Mouse (Mus musculus) right cerebral cortex, postnatal 25 days (tissue): ENCODE measurements around the gene Zfp622.

Source experiments
- DNase-seq: peaks from one replicate; pipeline ENCODE4 v3.0.0; 2022

Gene Zfp622

GRCm38 (mm10) chr15:25984067-25984733, at the start of gene Zfp622:
TSS of gene Zfp622 (plus strand) at chr15:25984366.
- peak; percentile 95 for DNase-seq

DNA sequence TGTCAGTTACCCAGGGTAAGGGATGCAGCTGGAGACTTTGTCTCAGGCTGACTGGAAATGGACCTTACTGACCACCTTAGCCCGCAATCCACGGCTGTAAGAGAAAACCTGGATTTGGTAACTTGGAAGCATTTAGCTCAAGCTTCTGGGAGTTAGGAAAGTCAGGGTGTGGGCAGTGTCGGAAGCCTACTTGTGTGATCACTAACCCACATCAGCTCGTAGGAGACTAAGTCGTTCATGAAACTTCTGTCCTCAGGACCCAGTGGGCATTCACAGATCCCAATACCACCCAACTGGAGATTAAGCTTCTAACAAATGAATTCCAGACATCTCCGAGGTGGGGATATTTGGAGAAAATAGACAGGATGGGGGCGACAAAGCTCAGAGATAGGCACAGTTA, 49.8 kb upstream of the Zfp622 start:
- no peak for DNase-seq

DNA sequence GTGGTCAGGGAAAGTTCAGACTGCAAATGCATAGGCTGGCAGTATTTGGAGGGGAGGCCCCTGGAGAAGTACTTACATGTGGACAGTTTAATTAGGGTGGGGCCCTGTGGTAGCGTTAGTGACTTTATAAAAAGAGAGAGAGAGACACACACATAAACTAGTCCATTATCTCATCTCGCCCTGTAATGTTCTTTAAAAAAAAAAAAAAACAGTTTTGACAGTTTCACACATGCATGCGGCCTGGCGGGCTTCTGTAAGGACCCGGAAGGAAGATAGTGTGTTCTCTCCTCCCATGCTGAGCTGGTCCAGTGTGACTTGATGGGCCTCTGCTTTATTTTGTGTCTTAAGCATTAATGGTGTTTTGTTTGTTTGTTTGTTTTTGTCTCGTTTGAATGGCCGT, 45.7 kb upstream of the Zfp622 start:
- DNase-seq = no peak

DNA sequence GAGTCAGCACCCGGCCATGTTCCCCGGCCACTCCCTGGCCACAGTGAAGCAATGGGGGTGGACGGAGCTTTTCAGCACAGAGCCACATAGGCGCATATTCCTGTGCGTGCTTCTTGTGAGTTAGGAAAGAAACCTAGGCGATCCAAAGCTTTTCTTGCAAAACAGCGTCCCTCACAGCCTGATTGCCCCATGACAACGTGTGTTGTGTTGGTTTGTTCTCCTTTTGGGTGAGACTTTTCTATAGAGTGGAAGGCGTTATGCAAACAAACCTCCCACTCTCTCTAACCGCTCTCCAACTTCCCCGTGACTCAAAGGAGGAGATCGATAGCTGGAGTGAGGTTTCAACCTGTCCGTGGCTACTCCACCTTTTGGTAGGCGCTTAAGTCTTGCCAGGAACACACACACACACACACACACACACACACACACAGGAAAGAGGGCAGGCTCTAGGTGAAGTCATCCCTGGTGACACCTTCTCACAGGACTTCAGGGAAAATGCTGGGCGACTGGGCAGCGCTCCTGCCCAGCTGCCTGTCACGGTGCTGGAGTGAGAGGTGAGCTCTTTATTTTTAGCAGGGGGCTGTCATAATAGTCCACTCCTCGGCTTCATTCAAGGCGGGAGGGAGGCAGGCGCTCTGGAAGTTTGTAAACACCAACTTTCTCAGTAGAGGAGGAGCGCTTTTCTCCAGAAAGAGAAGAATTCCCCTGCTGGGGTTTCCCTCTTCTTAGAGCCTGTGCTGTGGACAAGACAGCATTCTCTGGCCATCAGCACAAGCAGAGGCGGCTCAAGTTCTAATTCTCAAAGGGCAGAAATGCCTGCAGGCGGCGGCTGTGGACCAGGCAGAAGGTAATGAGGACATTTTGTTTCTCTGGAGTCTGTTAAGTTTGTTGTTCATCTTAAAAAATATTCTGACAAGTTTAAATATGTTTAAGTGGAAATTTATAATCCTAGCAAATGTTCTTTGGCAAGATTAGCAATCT, 43.5 kb upstream of the Zfp622 start:
- no peak for DNase-seq

GRCm38 (mm10) chr15:25941514-25941913, 42.7 kb upstream of the Zfp622 start:
- no peak for DNase-seq

DNA sequence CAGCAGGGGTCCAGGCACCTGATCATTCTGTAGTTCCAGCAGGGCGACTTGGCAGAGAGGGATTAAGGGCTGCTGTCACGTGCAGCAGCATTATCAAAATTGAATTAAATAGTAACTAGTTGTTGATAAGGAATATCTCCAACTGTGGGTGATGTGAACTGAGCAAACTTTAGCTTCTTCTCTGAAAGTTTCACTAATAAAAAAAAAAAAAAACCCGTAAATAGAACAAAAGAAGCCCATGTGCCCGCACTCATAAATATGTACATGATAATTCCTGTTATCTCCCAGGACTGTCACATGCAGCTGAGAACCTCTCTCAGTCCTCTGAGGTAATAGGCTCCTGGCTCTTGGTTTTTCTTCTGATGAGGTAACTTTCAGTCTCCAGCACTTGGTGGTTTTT, 41.8 kb upstream of the Zfp622 start:
- DNase-seq = no peak

GRCm38 (mm10) chr15:25943386-25944137, 40.6 kb upstream of the Zfp622 start:
- DNase-seq = no peak

DNA sequence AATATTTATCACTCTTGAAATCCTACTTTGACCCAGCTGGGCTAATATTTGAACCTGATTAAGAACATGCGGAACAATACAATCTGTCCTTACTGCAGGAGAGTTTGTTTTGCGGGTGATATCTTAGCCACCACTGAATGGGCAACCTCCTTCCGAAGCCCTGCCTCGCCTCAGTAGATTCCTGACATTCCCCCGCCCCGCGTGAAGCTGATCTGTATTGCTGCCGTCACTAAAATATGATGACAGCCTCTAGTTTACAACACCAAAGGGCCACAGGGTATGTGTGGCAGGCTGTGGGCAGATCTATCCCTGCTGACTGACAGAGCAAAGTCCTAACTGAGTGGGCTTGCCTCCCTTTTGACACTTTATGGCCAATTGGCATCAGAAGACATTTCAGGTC, 38.9 kb upstream of the Zfp622 start:
- no peak for DNase-seq

DNA sequence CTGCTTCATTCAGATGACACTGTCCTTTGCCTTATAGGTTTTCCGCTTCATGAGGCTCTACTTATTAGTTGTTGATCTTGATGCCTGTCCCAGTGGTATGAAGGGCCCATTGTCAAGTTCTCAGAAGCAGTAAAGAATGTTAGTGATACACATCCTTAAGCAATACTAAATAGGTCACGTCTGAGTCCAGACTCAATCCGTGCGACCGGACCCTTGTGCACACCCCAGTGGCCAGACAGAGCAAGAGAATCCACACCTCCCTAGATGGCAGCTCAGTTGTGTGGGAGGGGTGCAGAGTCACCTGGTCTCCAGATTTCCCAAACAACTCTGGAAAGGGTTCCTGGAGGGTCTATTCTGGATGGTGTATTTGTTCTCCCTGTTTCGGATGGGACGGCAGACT, 37.7 kb upstream of the Zfp622 start:
- no peak for DNase-seq

- DNase-seq = no peak
These were observed 36.8 kb upstream of the Zfp622 start for GRCm38 (mm10) chr15:25947383-25947782.

GRCm38 (mm10) chr15:25948257-25949223, 35.6 kb upstream of the Zfp622 start:
- no peak for DNase-seq

- no peak for DNase-seq
These were observed 34.5 kb upstream of the Zfp622 start for GRCm38 (mm10) chr15:25949696-25950095.

- DNase-seq = no peak
These were observed 33.6 kb upstream of the Zfp622 start for GRCm38 (mm10) chr15:25950584-25950983.

DNA sequence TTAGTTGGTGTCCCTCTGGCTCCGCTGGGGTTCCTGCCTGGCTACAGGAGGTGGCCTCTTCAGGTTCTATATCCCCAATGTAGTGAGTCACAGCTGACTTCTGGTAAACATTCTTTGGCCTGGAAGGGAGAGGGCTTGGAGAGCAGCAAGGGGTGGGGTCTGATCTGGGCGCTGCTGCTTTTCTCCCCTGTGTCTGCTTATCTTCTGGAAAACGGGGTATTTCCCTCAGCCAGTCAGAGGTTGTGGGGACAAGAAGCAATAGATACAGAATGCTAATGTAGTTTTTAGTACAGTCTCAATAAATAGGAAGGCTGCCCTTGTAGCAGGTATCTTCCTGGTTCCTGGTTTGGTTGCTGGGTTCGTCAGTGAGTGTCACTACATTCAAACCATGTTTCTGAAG, 33.1 kb upstream of the Zfp622 start:
- no peak for DNase-seq

DNA sequence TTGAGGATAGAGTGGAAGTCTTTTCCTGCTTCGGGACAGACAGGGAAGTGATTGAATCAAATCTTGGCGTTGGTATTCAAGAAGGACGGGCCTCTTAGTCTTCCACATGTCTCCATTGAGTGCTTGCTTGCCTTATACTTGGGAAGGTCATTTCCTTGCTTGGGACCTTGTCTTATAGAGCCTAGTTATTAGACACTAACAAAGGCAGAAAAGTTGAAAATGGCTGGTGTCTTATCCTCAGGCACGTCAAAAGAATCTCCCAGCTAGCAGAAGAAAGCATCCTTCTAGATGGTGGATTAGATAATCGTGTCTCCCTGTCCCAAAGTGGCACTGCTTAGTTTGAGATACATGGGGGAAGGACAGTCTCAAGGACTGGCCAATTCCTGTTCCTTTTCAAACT, 28.2 kb upstream of the Zfp622 start:
- no peak for DNase-seq

DNA sequence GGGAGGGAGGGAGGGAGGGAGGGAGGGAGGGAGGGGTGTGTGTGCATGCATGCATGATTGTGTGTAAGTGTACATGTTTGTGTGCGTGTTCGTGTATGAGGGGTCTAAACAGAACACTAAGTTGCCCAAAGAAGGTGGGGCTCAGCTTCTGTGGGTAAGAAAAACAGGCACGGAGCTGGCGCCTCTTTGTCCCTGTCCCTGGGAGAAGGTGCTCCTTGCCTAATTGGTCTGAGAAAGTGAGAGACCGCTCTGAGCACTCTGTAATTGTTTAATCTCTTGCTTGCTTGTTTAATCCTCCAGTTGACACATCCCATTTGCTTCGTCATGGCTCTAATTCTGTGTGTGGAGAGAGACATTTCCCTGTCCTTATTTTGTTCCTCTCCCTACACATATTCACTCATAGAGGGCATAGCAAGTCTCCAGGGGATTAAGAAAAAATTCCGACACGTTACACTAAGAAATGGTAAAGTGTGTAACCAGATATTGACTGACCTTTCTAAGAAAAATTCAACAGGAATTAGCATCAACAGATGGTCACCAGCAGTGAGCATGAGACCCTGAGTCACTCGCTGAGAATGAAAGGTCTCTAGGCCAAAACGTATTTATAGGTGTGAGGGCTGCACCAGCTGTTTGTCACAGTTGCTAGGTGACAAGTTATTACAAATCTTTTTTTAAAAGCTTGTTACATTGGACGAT, 27.6 kb upstream of the Zfp622 start:
- DNase-seq = no peak

- no peak for DNase-seq
These were observed 26.5 kb upstream of the Zfp622 start for GRCm38 (mm10) chr15:25957651-25958050.

DNA sequence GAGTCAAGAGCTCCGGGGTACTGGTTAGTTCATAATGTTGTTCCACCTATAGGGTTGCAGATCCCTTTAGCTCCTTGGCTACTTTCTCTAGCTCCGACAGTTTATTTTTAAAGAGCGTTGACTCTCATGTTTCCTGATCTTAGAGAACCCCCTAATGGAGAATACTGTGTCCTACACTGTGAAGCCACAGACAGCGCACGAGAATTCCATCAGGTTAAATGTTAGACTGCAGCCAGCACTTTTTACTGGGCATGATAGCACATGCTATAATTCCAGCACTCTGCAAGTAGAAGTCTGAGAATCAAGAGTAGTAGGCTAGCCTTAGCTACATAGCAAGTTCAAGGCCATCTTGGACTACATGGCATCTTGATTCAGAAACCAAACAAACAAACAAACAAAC, 24.8 kb upstream of the Zfp622 start:
- DNase-seq = no peak

- no peak for DNase-seq
These were observed 23.9 kb upstream of the Zfp622 start for GRCm38 (mm10) chr15:25960231-25960630.

GRCm38 (mm10) chr15:25966220-25966774, 17.9 kb upstream of the Zfp622 start:
- DNase-seq = no peak

- no peak for DNase-seq
These were observed 12.6 kb upstream of the Zfp622 start for GRCm38 (mm10) chr15:25971596-25971995.
